Mouse (Mus musculus) neural tube, embryonic 14.5 days (tissue): ENCODE data around the gene Hes5. TPM values are rescaled to one million over a fixed set of nuclear protein-coding genes. Genes with fewer than 3 reads are reported as not detected.

Experiments used
- ATAC-seq: fragments of 200-750 bp; cut with Nextera tagmentation; 2 replicates; pipeline ENCODE4 v1.8.0; 2017; ENCODE audit warnings: low read depth, mild to moderate bottlenecking, moderate TSS enrichment, moderate library complexity
- H3K27ac ChIP-seq: fragments of 300-500 bp; sonication (generic); 2 replicates; pipeline ENCODE4 v1.5.1; 2014; ENCODE audit warnings: low read depth, mild to moderate bottlenecking, control low read depth, low read length, moderate library complexity, mixed read lengths
- H3K27me3 ChIP-seq: fragments of 300-500 bp; sonication (generic); 2 replicates; pipeline ENCODE4 v1.6.1; 2014; ENCODE audit warnings: low read length; ENCODE audit not compliant: control insufficient read depth, insufficient read depth
- H3K36me3 ChIP-seq: fragments of 300-500 bp; sonication (generic); 2 replicates; pipeline ENCODE4 v1.6.1; 2014; ENCODE audit warnings: low read length, mixed read lengths; ENCODE audit not compliant: control insufficient read depth, insufficient read depth
- H3K4me1 ChIP-seq: fragments of 300-500 bp; sonication (generic); 2 replicates; pipeline ENCODE4 v1.6.1; 2014; ENCODE audit warnings: low read length; ENCODE audit not compliant: control insufficient read depth, insufficient read depth
- H3K4me2 ChIP-seq: fragments of 300-500 bp; sonication (generic); 2 replicates; pipeline ENCODE4 v1.6.1; 2014; ENCODE audit warnings: mild to moderate bottlenecking, low read depth, low read length, control low read depth
- H3K4me3 ChIP-seq: fragments of 300-500 bp; sonication (generic); 2 replicates; pipeline ENCODE4 v1.5.1; 2014; ENCODE audit warnings: low read depth, low read length, control low read depth, mixed read lengths
- H3K9ac ChIP-seq: fragments of 300-500 bp; sonication (generic); replicated peaks from 2 replicates; pipeline ENCODE4 v1.6.1; 2014; ENCODE audit warnings: low read depth, mild to moderate bottlenecking, control low read depth, low read length, mixed read lengths
- H3K9me3 ChIP-seq: fragments of 300-500 bp; sonication (generic); 2 replicates; pipeline ENCODE4 v1.6.1; 2016; ENCODE audit warnings: low read length; ENCODE audit not compliant: control insufficient read depth
- WGBS: fragments of 180-500 bp; shearing (Covaris S2); extraction: QIAGEN DNeasy Blood & Tissue Kit; methylation state at CpG from one replicate; pipeline ENCODE4 v1.1.7; 2014; 5-methylcytosine and 5-hydroxymethylcytosine counted together
- polyA plus RNA-seq: library from polyadenylated mRNA; unstranded; fragments of >200 nt; fragmentation: Nextera tagmentation; extraction: Ambion mirVana; gene quantifications from 2 replicates; pipeline ENCODE4 v1.2.1, GENCODE M21; 2014

Gene Hes5
- polyA plus RNA-seq, 1 experiment from 2014 or later: 40.9 TPM

GRCm38 (mm10) chr4:155008075-155008474, 47.4 kb downstream of the Hes5 start:
- Histone ChIP-seq H3K4me3 (no peak overlapping the region), H3K4me2 (no peak overlapping the region), H3K27me3 (no peaks in the 10 kb centered on the region), H3K27ac (no peak overlapping the region), H3K4me1 (no peaks in the 10 kb centered on the region), H3K36me3 (no peaks in the 10 kb centered on the region), H3K9ac (no peak overlapping the region), H3K9me3 (no peaks in the 10 kb centered on the region)
- ATAC-seq: no peak

DNA sequence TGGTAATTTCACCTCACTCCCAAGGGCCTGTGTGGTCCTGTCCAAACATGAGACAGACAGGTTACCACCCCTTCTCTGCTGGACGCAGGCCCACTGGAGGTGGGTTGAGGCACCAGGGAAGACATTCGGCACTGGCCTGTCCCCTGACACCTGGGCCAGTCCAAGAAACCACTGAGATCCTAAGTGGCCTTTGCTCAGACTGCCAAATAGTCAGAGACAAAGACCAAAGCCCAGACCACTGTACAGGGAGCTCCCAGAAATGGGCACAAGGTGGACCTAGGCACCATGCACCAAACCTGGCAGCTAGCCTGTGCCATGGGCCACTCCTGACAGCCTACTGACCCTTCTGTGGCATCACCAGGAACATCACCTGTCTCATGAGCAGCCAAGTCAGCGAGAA, 48.5 kb downstream of the Hes5 start:
- Histone ChIP-seq H3K4me1 (no peaks in the 10 kb centered on the region), H3K9ac (no peak overlapping the region), H3K4me2 (no peak overlapping the region), H3K36me3 (no peaks in the 10 kb centered on the region), H3K9me3 (no peaks in the 10 kb centered on the region), H3K4me3 (no peak overlapping the region), H3K27ac (no peak overlapping the region), H3K27me3 (no peaks in the 10 kb centered on the region)
- WGBS: 91% methylated on average over 3 of the region's 3 CpGs
- no peak for ATAC-seq

DNA sequence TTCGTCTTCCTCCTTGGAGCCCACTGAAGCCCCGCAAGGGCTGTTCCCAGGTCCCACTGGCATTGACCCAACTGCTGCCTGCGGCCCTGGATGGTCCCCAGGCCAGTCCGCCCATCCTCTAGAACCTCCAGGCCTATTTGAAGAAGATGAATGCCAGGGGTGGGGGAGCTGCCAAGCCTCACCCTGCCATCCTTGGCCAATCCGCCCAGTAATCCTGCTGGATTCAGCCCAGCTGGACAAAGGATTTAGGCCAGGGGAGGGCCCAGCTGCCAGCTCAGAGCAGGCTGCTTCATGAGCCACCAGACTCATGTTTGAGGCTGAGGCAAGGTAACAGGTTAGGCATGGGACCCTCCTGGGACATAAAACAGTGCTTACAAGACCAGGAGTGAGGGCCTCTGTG, 50.1 kb downstream of the Hes5 start:
- no peak for ATAC-seq
- H3K4me2 ChIP-seq: no peak overlapping the region
- no peaks in the 10 kb centered on the region for H3K36me3 ChIP-seq
- no peaks in the 10 kb centered on the region for H3K27me3 ChIP-seq
- WGBS: 80% methylated on average over 5 of the region's 5 CpGs
- H3K9ac ChIP-seq: no peak overlapping the region
- H3K4me3 ChIP-seq: no peak overlapping the region
- no peak overlapping the region for H3K27ac ChIP-seq
- H3K4me1 ChIP-seq: no peaks in the 10 kb centered on the region
- no peaks in the 10 kb centered on the region for H3K9me3 ChIP-seq

DNA sequence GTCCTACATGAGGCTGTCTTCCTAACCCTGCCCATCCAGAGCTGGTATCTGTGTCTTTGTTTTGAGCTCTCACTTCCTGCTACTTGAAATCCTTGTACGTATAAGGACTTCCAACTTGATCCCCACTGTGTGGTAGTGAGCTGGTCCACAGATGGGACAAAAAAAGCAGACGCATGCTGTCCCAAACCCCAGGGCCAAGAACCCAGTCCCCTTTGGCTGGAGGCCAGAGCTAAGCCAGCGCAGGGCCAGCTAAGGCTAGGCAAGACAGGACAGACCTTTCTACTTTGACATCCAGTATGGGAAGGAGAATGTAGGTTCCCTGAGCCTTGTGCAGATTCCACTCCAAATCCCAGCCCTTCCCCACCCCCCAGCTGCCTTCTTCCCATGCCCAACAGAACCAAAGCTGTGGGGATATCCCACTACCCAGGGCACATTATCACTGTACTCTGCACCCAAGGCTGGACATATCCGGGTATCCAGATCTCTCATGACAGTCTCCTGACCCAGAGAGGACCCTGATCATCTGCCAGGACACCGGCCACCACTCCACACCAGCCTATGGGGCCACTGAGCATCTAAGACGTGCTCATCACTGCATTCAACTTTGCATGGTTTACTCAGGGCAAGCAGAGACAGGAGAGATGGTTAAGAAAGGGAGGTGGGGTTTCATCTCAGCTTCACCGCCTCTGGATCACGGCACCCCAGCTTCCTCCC, 50.7 kb downstream of the Hes5 start:
- Histone ChIP-seq H3K27me3 (no peaks in the 10 kb centered on the region), H3K4me1 (no peaks in the 10 kb centered on the region), H3K4me3 (no peak overlapping the region), H3K9me3 (no peaks in the 10 kb centered on the region), H3K9ac (no peak overlapping the region), H3K4me2 (no peak overlapping the region), H3K36me3 (no peaks in the 10 kb centered on the region), H3K27ac (no peak overlapping the region)
- ATAC-seq: no peak
- 83% methylated on average over 8 of the region's 8 CpGs for WGBS

Other genes with a start within 250 kb of the Hes5 start
- gene Ttc34, start 123.5 kb upstream of the Hes5 start, polyA plus RNA-seq: 1.1 and 1.3 TPM in 2 replicates
- gene Mmel1, start 91.3 kb upstream of the Hes5 start, polyA plus RNA-seq: 0.40 and 0.50 TPM in 2 replicates
- gene Fam213b, start 61.8 kb upstream of the Hes5 start, polyA plus RNA-seq: 51.9 and 64.7 TPM in 2 replicates
- not detected in 2 replicates for gene Tnfrsf14, start 32.4 kb upstream of the Hes5 start, polyA plus RNA-seq
- gene Pank4, start 3.2 kb downstream of the Hes5 start, polyA plus RNA-seq: 36.1 and 37.3 TPM in 2 replicates
- gene Plch2, start 95.9 kb downstream of the Hes5 start, polyA plus RNA-seq: 10.7 and 16.0 TPM in 2 replicates
- gene Pex10, start 106.1 kb downstream of the Hes5 start, polyA plus RNA-seq: 6.6 and 8.6 TPM in 2 replicates
- gene Rer1, start 125.5 kb downstream of the Hes5 start, polyA plus RNA-seq: 132 and 137 TPM in 2 replicates
- gene Morn1, start 125.7 kb downstream of the Hes5 start, polyA plus RNA-seq: 6.3 and 6.8 TPM in 2 replicates